Mouse (Mus musculus): ENCODE data around the gene Defb30.

Gene Defb30

DNA sequence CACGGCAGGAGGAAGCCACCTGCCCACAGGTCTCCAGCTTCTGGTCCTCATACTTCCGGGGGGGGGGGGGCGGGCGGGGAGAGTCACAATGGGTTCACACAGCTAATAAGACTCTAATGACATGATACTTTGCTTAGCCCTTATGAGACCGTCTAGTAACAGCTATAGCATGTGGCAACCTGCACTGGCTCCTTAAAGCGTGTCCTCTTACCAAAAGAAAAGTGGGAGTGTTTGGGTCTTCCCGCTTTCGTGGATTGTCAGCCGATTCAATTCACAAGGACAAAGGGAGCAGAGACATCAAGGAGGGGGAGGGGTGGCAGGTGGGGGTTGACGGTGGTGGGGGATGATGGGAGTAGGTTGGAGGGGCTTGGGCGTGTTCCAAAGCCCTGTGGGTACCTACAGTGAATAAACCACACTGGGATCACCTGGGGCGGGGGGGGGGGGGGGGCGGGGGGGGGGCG, at the start of gene Defb30:
Defb30 (minus strand) TSS at position 51 of the 461 bp plus-strand sequence.
- DNase-seq (ENCODE audit: low read depth) = no peak

DNA sequence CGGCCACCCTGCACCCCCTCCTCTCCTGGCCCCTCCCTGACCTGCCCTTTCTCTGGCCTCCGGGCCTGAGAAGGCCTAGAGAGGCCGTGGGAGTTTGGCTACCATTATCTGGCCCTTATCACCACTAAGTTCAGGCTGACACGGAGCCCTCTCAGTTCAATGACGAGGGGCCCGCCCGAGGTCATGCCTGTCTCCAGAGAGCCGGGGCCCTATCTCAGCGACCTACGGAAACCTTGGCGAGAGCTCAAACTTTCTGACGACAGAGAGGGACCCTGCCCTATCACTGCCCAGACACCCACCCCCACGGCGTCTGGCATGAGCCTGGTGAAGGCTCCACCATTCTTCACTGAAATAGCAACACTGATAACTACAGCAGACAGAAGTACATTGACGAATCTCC, 17.9 kb upstream of the Defb30 start:
- DNase-seq (ENCODE audit: low read depth) = no peak

DNA sequence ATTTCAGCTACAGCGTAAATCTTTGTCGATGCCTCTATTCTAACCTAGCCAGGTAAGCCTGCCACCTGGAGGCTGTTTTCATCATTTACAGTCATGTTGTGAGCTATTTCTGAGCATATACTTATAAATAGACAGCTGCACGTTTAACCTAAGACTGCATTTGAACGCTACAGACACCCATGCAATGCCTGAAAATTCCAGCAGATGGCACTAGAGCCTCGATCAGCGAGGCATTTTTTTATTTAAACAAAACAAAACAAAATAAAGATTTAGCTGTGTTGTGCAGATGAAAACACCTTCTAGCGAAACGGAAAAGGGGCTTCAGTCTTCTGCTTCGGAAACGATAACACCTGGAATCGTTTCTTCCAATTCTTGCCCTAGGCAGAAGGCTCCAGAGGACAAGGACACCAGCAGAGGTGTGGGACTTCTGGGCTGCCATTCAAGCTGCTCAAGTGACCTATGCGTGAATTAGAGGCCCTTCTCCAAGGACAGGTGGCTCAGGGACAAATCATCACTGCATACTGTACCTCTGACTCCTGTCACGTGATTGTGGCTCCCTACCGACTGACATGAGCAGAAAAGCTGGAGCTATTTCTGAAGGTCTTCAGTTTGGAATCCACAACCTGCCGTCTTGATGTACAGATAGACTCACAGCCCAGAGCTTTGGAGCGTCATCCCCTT, 17.0 kb upstream of the Defb30 start:
- DNase-seq (ENCODE audit: low read depth) = peak; percentile 81

DNA sequence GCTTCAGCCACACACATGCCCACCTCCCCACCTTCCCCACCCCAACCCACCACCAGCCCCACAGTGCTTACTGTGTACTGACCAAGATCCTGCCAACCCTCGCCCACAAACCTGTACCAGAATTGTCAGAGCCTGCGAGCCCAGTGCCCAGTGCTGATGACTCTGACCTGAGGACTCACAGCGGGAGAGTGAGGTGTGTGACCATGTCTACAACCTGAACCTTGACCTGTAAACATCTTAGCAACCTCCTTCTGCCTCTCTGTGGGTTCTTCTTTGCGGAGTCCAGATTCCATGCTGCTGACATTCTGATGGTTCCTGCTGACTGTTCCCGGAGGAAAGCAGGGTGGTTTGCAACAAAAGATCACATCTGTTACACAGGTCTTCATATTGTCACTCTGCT, 15.6 kb upstream of the Defb30 start:
- DNase-seq (ENCODE audit: low read depth) = no peak

DNA sequence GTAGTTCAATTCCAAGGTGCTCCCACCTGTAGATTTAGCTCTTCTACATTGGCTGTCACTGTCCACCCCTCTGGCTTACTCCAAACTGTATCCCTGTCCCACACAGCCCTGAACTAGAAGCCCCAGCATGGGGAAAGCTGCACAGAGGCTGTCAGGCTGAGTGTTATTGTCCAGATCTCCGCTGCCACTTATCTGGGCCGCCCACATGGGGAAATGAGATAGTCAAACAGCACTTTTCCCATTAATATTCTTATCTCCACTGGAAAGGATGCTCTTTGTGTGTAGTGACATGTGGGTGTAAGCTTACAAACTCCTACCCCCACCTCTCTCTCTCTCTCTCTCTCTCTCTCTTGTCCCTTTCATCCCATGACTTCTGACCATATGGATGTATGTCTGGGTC, 12.4 kb upstream of the Defb30 start:
- no peak for DNase-seq (ENCODE audit: low read depth)

DNA sequence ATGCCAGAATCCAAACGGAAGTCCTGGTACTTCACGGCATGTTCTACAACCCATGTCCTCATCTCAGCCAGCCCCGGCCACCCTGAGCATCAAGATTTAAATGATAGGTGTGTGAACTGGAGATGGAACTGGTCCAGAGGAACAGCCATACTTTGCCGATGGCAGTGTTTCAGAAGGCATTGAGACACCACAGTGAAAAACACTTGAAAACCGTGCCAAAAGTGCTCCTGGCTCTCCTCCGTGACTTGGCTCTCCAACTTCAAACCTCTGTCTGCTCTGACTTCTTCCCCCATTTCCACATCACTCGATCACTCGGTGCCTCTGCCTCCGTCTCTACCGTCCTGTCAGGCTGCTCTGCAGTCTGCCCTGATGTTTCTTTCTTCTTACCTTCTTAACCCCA, 10.6 kb upstream of the Defb30 start:
- no peak for DNase-seq (ENCODE audit: low read depth)

DNA sequence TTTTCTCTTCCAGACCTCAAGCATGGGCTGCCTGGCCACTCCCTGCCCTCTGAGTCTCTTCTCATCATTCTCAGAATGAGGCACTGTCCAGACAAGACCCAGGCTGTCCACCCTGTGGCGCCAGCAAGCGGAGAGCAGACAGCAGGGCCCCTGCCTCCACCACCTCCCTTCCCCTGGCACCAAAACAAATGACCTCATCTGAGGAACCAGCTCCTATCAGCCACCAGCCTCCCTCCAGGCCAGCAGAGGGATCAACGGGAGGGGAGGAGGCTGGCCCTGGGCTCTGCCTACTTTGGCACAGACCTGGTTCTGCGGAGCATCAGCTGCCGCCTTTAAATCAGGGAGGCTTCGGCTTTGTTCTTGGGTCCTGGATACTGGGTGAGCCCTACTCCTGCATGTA, 5.0 kb upstream of the Defb30 start:
- DNase-seq (ENCODE audit: low read depth) = no peak

DNA sequence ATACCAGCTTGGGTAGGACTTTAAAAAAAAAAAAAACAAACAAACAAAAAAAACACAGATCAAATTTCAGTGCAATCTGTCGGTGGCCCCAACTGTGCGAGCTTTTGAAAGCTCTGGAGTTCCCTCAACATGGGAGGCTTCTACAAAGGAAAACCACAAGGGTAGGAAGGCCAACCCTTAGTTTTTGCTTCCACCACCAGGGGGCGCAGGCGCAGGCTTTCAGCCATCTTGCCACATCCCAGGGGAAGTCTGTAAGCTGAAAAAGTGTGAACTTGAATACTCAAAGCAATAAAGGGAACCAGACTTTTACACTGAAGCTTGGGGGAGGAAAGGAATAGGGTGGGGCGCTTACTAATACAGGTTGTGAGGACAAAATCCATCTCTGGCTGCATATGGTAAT, 1.0 kb upstream of the Defb30 start:
- DNase-seq (ENCODE audit: low read depth) = peak; percentile 64

DNA sequence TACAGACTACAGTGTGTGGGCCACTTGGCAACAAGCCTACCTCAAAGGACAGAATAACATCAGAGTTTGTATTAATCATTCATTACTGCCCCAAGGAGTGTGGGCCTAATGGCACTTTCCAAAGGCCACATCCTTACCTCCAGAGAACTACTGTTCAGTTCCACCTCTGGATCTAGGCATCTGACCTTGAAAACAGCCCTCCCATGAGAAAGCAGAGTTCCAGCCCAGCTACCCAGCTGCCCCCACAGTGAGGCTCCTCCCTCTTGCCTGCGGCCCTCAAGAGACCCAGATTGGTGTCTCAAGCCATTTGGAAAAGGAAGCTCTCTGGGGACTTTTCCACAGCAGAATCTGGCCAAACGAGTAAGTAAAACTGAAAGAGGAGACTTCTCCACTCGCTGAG, 3.1 kb downstream of the Defb30 start, which contains the start of gene Defb42:
Defb42 (plus strand) TSS at position 301 of the 400 bp plus-strand sequence.
- no peak for DNase-seq (ENCODE audit: low read depth)

DNA sequence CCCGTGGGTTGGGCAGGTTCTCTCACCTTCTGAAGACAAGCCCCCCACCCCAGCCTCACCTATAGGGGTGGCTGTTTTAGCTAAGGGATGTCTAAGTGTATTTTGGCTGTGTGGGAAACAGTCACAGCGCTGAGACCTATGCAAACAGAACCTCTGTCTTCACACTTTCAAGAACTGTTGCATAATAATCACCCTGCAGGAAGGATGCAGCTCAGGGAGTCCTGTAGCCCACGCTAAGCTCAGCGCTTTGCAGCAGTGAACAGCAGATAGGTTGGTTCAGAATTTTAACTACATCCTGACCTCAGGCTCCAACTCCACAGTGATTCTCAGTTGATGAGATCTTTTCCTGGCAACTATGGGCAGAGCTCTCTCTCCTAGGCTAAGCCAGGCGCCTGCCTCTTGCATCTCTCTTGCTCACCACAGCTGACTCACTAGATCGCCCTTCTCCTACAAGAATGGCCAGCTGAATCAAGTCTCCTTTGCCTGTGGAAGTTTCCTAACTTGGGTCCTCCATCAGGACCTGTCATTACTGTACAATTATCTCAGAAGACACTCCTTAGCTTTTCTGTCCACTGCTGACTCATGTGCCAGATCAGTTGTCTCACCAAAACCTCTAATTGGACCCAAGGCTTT, 29.1 kb downstream of the Defb30 start:
- no peak for DNase-seq (ENCODE audit: low read depth)

DNA sequence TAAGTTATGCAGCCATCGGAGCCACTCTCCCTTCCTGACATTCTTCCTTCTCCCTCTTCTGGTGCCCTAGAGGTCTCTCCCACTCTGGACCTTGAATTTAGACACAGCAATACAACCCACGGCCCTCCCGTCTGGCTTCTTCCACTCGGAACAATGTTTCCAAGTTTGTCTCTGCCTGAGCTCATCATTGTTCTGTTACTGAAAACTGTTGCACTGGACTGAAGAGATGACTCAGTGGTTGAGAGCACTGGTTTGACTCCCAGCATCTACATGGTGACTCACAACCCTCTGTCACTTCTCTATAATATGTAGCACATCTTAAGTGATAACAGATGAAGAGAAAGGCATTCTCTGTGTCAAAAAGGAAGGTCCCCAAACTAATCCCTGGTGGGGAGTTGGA, 35.1 kb downstream of the Defb30 start:
- DNase-seq (ENCODE audit: low read depth) = no peak

DNA sequence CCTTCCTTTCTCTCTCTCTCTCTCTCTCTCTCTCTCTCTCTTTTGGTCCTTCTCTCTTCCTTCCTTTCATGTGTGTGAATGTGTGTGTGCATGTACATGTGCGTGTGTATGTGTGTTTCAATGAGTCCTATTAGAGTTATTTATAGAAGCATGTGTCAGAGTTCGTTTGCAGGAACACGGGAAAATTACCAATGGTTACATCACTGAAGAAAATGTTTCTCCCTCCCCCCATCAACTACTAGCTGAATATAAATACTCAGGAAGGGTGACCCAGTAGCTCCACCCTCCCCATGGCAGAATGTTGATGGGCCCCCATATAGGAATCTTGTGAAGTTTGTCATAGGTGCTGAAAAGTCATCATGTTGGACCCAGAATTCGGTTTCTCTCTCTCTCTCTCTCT, 36.7 kb downstream of the Defb30 start:
- DNase-seq (ENCODE audit: low read depth) = no peak

DNA sequence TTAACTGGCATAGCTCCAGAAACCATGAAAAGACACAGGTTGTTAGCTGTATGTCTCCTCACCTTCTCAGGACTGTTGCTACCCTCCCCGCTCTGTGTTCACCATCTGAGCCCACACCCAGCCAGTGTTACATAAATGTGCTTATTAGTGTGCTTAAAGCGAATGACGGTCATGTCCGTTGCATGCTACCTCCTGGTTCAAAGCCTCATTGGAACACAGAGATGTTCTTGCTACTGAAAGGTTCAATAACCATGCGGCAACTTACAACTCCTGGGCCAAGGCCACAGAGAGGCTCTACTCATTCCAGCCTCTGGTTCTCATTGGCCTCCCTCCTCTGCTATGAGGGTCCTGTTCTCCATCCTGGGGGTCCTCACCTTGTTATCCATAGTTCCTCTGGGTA, 38.3 kb downstream of the Defb30 start, which contains the start of gene Defb43:
Defb43 (plus strand) TSS at position 301 of the 400 bp plus-strand sequence.
- DNase-seq (ENCODE audit: low read depth) = no peak

DNA sequence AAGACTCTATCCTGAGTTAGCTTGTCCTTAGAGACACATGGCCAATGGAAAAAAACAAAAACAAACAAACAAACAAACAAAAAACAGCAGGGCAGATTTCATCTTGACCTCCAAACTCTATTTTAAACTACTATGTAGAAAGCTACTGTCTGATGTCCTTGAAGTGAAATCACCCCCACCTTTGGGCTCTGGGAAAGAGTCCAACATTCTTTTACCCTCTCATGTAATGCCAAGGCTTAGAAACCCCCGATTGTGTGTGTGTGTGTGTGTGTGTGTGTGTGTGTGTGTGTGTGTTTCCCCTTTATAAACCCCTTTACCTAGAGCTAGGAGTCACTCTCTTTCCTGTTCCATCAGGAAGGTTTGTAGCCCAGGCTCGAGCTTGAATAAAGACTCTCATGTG, 47.2 kb downstream of the Defb30 start:
- DNase-seq (ENCODE audit: low read depth) = no peak

DNA sequence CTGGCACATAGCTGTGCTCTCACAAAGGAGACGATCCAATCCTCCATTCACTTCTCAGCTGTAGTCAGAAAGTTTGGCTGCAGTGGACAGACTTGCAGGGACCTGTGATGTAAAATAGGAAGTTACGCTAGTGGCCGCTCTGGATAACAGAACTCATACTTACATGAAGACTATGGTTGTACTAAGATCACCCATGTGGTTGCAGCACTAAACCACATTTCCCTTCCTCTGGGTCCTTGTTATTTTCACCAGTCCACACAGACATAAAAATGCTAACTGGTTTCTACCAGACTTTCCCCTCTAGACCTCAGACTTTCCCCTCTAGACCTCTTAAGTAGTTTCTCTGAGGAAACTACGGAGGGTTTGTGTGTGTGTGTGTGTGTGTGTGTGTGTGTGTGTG, 50.8 kb downstream of the Defb30 start:
- DNase-seq (ENCODE audit: low read depth) = no peak

DNA sequence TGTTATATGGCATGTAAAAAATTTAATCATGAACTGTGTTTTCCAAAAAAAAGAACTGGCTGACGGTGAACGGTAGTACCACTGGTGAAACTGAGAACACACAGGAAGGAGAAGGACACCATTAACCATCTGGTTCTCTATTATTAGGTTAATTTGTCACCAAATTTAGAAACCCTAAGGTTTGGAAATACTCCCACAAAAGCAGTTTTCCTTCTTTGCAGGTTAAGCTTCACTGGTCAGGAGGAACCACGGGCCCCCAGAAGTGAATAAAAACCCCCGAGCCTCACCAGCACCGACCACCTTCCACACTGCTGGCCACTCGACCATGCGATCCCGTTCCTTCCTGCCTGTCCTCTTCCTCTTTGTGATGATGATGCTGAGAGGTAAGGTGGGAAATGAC, 52.0 kb downstream of the Defb30 start, which contains the start of gene Defb47:
Defb47 (plus strand) TSS at position 301 of the 400 bp plus-strand sequence.
- DNase-seq (ENCODE audit: low read depth) = no peak

DNA sequence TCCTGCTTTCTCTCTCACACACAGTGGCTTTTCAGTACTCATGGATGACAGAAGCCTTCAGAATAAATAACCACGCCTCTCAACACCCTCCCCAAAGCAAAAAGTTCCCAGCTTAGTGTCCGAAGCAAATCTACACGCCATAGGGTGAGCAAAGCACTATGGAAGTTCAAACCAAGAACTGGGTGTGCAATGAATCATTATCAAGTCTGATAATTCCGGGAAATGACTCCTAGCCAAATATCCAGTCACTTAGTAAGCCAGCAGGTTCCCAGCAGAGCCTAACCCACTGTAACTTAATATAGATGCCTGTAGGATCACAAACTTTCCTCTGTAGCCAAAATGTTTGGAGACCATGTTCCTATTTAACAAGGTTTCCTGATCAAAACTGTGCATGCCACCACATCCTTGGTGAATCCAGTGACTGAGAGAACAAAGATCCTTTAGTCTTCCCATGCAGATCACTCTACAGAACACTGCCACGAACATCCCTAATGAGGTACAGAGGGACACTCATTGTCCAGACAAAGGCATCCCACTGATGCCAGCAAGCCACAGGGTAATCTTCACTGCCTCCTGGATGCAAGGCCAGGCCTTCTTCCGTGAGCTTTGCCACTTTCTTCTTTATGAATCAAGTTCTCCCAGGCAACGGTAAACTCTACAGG, 57.8 kb downstream of the Defb30 start:
- DNase-seq (ENCODE audit: low read depth) = no peak

DNA sequence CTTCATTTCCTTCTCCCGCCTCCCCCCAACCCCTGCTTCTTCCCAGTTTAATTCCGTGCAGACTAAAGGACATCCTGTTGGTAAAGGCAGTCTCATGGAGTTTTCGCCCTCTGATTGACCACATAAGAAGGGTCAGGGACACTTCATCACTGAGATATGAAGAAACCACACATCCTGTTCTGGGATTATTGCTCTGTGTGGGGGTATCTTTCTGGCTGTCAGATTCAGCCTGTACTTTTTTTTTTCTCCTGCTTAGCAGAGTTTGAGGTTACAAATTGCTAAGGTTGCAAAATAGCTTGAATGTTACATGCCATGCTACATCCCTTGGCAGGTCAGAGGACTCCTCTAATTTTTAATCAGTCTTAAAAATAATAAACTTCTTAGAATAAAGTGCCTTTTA, 58.5 kb downstream of the Defb30 start:
- no peak for DNase-seq (ENCODE audit: low read depth)

DNA sequence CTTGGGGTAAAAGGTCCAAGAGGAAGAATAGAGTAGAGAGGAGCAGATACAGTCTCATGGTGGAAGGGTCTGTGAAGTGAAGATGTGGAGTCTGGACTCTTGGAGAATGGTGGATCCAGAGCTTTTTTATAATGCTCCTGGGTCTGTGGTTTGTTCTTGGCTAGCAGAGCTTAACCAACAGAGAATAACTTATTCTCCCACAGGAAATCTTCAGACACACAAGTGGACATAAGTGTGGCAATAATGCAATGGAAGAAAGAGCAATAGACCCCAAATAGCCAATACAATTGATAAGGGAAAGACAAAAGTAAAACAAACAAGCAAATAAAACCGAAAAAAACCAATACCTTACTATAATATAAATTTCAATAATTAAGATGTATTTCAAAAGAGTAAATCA, 65.3 kb downstream of the Defb30 start, which contains the start of gene Defb48:
Defb48 (minus strand) TSS at position 101 of the 400 bp plus-strand sequence.
- no peak for DNase-seq (ENCODE audit: low read depth)
